Mouse (Mus musculus) hindbrain, embryonic 13.5 days (tissue): ENCODE data around the gene Per1. TPM values are rescaled to one million over a fixed set of nuclear protein-coding genes. Genes with fewer than 3 reads are reported as not detected.

Source experiments
- ATAC-seq: fragments of 200-750 bp; cut with Nextera tagmentation; 2 replicates; pipeline ENCODE4 v1.8.0; 2017; ENCODE audit warnings: moderate TSS enrichment; ENCODE audit not compliant: low FRiP score
- H3K27ac ChIP-seq: fragments of 300-500 bp; sonication (generic); 2 replicates; pipeline ENCODE4 v1.5.1; 2015; ENCODE audit warnings: inconsistent platforms, mild to moderate bottlenecking, moderate library complexity
- H3K27me3 ChIP-seq: fragments of 300-500 bp; sonication (generic); 2 replicates; pipeline ENCODE4 v1.6.1; 2015; ENCODE audit warnings: mild to moderate bottlenecking, inconsistent platforms
- H3K36me3 ChIP-seq: fragments of 300-500 bp; sonication (generic); 2 replicates; pipeline ENCODE4 v1.6.1; 2015; ENCODE audit warnings: mild to moderate bottlenecking, inconsistent platforms
- H3K4me1 ChIP-seq: fragments of 300-500 bp; sonication (generic); replicated peaks from 2 replicates; pipeline ENCODE4 v1.6.1; 2015; ENCODE audit warnings: inconsistent platforms
- H3K4me2 ChIP-seq: fragments of 300-500 bp; sonication (generic); 2 replicates; pipeline ENCODE4 v1.6.1; 2015; ENCODE audit warnings: inconsistent platforms, mild to moderate bottlenecking, moderate library complexity
- H3K4me3 ChIP-seq: fragments of 300-500 bp; sonication (generic); 2 replicates; pipeline ENCODE4 v1.5.1; 2015; ENCODE audit warnings: mild to moderate bottlenecking, inconsistent platforms
- H3K9ac ChIP-seq: fragments of 300-500 bp; sonication (generic); 2 replicates; pipeline ENCODE4 v1.6.1; 2015; ENCODE audit warnings: mild to moderate bottlenecking, inconsistent platforms
- H3K9me3 ChIP-seq: fragments of 300-500 bp; sonication (generic); 2 replicates; pipeline ENCODE4 v1.6.1; 2016; ENCODE audit warnings: inconsistent platforms
- WGBS: fragments of 180-500 bp; shearing (Covaris S2); methylation state at CpG from one replicate; pipeline ENCODE4 v1.1.7; 2015; 5-methylcytosine and 5-hydroxymethylcytosine counted together
- polyA plus RNA-seq: library from polyadenylated mRNA; unstranded; fragments of >200 nt; fragmentation: Nextera tagmentation; extraction: Ambion mirVana; gene quantifications from 2 replicates; pipeline ENCODE4 v1.2.1, GENCODE M21; 2015

The Per1 gene
- 7.4 and 9.4 TPM in 2 replicates for polyA plus RNA-seq

DNA sequence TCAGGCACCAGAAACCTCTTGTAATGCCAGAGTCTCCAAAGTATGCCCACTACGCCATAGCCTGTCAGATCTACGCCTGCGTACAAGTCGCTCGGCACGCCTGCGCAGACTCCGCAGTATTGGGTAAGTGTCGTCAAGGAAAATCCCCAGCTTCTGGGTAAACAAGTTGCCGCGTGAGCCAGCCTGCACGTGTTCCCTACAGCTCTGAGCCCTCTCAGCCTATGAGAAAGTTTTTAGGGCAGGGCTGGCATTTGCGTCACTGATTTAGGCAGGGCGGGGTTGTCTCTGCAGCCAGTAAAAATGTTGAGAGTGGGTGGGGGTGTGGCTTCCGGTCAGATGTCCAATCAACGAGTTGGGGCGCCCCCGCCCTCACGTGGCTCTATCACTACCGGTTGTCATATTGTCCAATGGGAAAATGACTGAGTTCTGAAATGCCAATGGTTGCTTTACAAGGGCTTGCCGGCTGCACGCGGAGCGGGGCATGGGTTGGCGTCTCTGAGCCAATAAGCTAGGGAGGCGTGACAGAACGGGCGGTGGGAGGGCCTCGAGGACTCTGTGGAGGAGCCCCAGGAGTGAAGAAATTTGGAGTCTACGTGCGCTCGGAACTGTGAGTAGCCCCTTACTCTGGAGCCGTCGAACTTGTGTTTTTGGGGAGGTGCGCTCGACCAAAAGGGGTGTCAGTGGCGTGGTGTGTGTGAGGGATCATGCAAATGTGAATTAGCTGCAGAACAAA lies at the start of gene Per1:
Per1 (plus strand) TSS at position 521 of the 733 bp plus-strand sequence.
- H3K4me1 ChIP-seq = peaks cover 76% of the 10 kb centered on the region
- H3K27ac ChIP-seq = peak within 1 kb of the TSS; percentile 82
- ATAC-seq = peak; percentile 92
- H3K27me3 ChIP-seq = 0 out of 2 replicates have a peak, but pooled peaks cover 2% of the 10 kb centered on the region
- no peaks in the 10 kb centered on the region for H3K9me3 ChIP-seq
- peak within 1 kb of the TSS; percentile 72 for H3K9ac ChIP-seq
- H3K36me3 ChIP-seq = peaks cover 26% of the 10 kb centered on the region
- peak within 1 kb of the TSS; percentile 47 for H3K4me3 ChIP-seq
- peak within 1 kb of the TSS; percentile 97 for H3K4me2 ChIP-seq
- WGBS = under 1% methylated on average over 37 of the region's 37 CpGs

DNA sequence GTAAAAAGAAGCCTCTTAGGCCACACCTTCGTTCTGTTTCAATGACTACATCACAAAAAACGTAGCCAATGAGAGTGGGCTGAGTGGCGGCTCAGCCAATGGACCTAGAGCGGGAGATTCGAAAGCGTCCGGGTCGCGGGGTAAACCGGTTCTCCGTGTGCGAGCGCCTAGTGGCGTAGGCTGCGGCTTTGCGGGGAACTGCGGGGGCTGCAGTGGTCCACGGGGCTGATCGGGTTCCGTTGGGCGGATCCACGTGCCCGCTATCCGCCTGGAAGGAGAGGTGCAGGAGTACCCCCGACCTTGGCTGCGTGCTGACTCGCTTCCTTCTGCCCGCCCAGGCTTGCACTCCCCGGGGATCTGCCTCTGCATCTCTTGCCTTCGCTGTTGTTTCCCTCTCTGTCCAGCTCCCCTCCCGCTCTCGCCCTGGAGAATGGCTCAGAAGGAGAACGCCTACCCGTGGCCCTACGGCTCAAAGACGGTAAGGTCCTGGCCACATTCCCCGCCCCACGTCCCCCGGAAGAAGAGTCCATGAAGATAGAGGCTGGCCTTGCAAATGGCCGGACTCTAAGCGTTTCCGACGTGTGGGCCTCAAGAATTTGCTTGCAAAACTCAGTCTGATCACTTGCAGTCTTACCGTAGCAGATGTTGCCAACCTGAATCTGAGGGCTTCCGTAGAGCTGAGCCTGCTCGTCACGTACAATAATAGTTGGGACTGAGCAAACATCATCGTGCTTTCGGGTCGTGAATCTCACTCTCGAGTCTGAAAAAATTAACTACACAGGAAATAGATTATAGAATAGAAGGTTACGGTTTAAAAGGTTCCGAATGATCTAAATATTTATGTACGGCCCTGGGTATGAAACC lies 49.3 kb upstream of the Per1 start, which contains the start of gene Aurkb:
Aurkb (plus strand) TSS at position 117 of the 864 bp plus-strand sequence.
- WGBS = under 1% methylated on average over 54 of the region's 54 CpGs

DNA sequence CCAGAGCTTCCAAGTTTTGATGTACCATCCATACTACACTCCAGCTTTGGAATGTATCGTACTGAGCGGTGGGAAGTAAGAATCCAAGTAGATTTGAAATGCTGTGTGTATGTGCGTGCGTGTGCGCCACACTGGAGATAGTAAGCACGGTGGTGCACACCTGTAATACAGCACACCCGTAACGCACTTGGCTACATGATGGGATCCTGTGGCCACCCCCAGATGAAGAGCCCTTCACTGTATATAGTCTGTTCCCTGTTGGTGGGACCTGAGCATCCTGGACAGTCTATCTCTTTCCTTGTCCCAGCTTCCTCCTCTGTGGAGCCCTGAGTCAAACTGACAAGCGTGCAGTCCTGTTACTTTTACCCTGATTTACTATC lies 48.6 kb upstream of the Per1 start:
- ATAC-seq = no peak

More for the DNA sequence above, 49.3 kb upstream of the Per1 start, which contains the start of gene Aurkb:
- Histone ChIP-seq H3K4me3 (peak within 1 kb of the TSS; percentile 66), H3K9ac (peak within 1 kb of the TSS; percentile 65), H3K4me2 (peak within 1 kb of the TSS; percentile 99), H3K27me3 (no peaks in the 10 kb centered on the region), H3K9me3 (no peaks in the 10 kb centered on the region), H3K36me3 (no peaks in the 10 kb centered on the region), H3K4me1 (peaks cover 22% of the 10 kb centered on the region), H3K27ac (peak within 1 kb of the TSS; percentile 65)
- ATAC-seq = peak; percentile 71

DNA sequence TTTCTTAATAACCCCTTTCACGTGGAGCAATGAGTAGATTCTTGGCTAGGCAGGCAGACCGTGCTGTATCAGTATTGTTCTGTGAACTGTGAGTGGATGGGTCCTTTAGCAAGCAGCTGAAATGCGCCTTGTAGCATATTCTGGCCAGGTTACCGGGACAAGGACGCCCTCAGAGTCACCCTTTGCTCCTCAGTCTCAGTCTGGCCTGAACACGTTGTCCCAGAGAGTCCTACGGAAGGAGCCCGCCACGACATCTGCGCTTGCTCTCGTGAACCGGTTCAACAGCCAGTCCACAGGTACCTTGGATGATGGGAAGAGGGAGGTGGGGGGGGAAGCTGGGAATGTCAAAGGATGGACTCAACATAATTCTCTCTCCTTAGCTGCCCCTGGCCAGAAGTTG lies 47.4 kb upstream of the Per1 start:
- no peaks in the 10 kb centered on the region for H3K36me3 ChIP-seq
- H3K4me2 ChIP-seq = peak overlapping the region; percentile 99; the same call in 1 of the 2 replicates
- H3K27me3 ChIP-seq = no peaks in the 10 kb centered on the region
- no peak overlapping the region for H3K27ac ChIP-seq
- WGBS = 91% methylated on average over 12 of the region's 12 CpGs
- H3K9ac ChIP-seq = no peak overlapping the region
- H3K4me3 ChIP-seq = no peak overlapping the region
- ATAC-seq = no peak
- H3K9me3 ChIP-seq = no peaks in the 10 kb centered on the region
- H3K4me1 ChIP-seq = peaks cover 22% of the 10 kb centered on the region

More for the DNA sequence above, 48.6 kb upstream of the Per1 start:
- Histone ChIP-seq H3K4me1 (peaks cover 22% of the 10 kb centered on the region), H3K4me3 (peak overlapping the region; percentile 66), H3K9me3 (no peaks in the 10 kb centered on the region), H3K27me3 (no peaks in the 10 kb centered on the region), H3K27ac (no peak overlapping the region), H3K9ac (peak overlapping the region; percentile 65; the same call in 1 of the 2 replicates), H3K36me3 (no peaks in the 10 kb centered on the region), H3K4me2 (peak overlapping the region; percentile 99)
- WGBS = 19% methylated on average over 9 of the region's 9 CpGs

DNA sequence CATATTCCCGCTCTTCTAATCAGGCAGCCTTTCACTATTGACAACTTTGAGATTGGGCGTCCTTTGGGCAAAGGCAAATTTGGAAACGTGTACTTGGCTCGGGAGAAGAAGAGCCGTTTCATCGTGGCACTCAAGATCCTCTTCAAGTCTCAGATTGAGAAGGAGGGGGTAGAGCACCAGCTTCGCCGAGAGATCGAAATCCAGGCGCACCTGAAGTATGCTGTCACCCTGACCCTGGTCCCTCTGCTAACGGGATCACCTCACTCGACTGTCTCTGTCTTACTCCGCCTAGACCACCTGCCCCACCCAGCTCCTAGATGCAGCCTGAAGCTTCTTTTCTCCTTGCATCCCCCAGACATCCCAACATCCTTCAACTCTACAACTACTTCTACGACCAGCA lies 46.9 kb upstream of the Per1 start:
- H3K4me3 ChIP-seq = no peak overlapping the region
- WGBS = 94% methylated on average over 14 of the region's 14 CpGs
- H3K9ac ChIP-seq = no peak overlapping the region
- no peaks in the 10 kb centered on the region for H3K36me3 ChIP-seq
- no peaks in the 10 kb centered on the region for H3K27me3 ChIP-seq
- no peak for ATAC-seq
- no peaks in the 10 kb centered on the region for H3K9me3 ChIP-seq
- no peak overlapping the region for H3K4me2 ChIP-seq
- peaks cover 22% of the 10 kb centered on the region for H3K4me1 ChIP-seq
- no peak overlapping the region for H3K27ac ChIP-seq

DNA sequence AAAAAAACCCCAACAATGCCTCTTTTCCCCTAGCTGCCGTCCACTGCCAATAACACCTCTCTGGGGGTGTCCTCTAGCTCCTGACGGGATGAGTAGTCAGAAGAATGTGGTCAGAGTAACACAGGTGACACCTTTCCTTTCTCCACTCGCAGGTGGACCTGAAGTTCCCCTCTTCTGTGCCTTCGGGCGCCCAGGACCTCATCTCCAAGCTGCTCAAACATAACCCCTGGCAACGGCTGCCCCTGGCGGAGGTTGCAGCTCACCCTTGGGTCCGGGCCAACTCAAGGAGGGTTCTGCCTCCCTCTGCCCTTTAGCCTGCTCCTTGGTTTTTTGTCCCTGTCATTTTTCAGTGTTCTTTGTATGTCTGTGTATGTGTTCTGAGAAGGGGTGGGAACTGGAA lies 44.3 kb upstream of the Per1 start:
- no peak overlapping the region for H3K27ac ChIP-seq
- peaks cover 20% of the 10 kb centered on the region for H3K4me1 ChIP-seq
- no peaks in the 10 kb centered on the region for H3K27me3 ChIP-seq
- H3K36me3 ChIP-seq = no peaks in the 10 kb centered on the region
- no peak overlapping the region for H3K4me2 ChIP-seq
- no peak for ATAC-seq
- no peak overlapping the region for H3K9ac ChIP-seq
- H3K9me3 ChIP-seq = no peaks in the 10 kb centered on the region
- H3K4me3 ChIP-seq = no peak overlapping the region
- WGBS = 86% methylated on average over 8 of the region's 8 CpGs

DNA sequence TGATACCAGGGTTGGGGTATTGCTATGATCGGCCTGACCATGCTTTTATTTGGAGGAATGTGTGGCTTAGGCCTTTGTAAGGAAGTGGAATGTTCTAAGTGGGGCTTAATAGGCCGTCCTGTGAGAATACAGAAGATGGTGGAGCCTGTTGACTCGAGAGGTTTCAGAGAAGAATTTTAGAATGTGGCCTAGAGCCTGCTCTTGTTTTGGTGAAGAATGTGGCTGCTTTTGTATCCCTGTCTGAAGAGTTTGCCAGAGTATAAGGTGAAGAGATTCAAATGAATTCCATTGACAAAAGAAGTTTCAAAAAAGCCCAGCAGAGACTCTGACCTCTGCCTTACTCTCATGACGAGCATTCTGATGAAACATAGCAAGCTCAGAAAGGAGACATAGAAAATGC lies 43.2 kb upstream of the Per1 start:
- H3K27ac ChIP-seq = no peak overlapping the region
- no peak overlapping the region for H3K9ac ChIP-seq
- H3K36me3 ChIP-seq = no peaks in the 10 kb centered on the region
- no peak overlapping the region for H3K4me2 ChIP-seq
- whole genome bisulfite sequencing = 51% methylated on average over 4 of the region's 4 CpGs
- H3K4me3 ChIP-seq = no peak overlapping the region
- no peaks in the 10 kb centered on the region for H3K27me3 ChIP-seq
- H3K9me3 ChIP-seq = no peaks in the 10 kb centered on the region
- ATAC-seq = no peak
- peaks cover 10% of the 10 kb centered on the region for H3K4me1 ChIP-seq

DNA sequence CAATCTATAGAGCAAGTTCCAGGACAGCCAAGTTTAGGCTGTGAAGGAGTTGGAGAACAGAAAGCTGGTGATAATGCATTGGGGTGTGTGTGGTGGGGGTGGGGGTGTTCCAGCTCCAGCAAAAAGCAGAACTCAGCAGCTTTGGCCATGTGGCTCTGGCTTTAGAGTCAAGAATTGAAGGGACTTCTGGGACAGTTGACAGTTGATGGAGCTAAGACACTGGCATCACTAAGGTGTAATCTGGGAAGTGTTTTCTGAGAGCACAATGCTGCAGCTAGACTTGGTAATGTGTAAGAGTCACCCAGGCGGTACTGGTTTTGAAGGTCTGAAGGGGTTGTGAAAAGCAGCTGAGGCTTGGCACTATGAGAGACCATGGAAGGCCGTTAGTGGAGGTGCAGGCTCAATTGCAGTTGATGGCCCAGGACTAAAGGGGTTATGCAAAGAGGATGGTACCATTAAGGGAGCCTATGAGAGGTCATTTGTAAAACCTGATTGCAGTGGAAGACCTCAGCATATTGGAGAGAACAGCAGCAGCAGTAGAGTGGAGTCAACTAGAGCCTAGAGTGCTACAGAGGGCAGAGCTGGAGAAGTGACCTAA lies 42.1 kb upstream of the Per1 start:
- ATAC-seq = no peak
- Histone ChIP-seq H3K9me3 (no peaks in the 10 kb centered on the region), H3K36me3 (no peaks in the 10 kb centered on the region), H3K4me3 (no peak overlapping the region), H3K27me3 (no peaks in the 10 kb centered on the region), H3K27ac (no peak overlapping the region), H3K4me1 (peaks cover 2% of the 10 kb centered on the region), H3K4me2 (no peak overlapping the region), H3K9ac (no peak overlapping the region)
- WGBS = 93% methylated on average over 2 of the region's 2 CpGs

DNA sequence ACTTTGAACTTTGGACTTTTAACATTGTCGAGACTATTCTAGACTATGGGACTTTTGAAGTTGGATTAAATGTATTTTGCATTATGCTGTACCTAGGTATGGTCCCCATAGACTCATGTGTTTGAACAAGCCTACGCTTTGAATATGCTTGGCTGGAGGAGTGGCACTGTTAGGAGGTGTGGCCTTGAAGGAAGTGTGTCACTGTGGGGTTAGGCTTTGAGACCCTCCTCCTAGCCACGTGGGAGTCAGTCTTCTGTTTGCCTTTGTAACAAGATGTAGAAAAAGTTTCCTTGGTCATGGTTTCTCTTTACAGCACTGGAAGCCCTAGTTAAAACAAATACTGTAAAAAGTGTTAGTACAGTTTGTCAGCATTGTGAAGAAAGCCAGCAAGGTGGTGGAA lies 41.2 kb upstream of the Per1 start:
- 82% methylated on average over 3 of the region's 3 CpGs for WGBS

DNA sequence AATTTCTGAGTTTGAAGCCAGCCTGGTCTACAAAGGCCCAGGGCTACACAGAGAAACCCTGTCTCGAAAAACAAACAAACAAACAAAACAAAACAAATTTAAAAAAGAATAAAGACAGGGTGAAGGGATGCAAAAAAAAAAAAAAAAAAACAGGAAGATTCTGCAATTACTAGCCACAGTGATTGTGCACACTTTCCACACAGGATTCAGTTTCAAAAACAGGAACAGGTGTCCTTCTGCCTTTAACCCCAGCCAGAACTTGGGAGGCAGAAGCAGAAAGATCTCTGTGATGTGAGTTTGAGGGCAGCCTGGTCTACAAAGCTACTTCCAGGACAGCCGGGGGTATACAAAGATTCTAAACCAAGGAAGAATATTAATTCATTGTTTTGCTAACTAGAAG lies 36.8 kb upstream of the Per1 start:
- 69% methylated on average over 2 of the region's 2 CpGs for WGBS
- H3K4me3 ChIP-seq = peak overlapping the region; percentile 63
- peak overlapping the region; percentile 92 for H3K27ac ChIP-seq
- peaks cover 27% of the 10 kb centered on the region for H3K4me1 ChIP-seq
- no peaks in the 10 kb centered on the region for H3K9me3 ChIP-seq
- peak overlapping the region; percentile 73 for H3K4me2 ChIP-seq
- H3K9ac ChIP-seq = peak overlapping the region; percentile 79
- no peaks in the 10 kb centered on the region for H3K27me3 ChIP-seq
- H3K36me3 ChIP-seq = no peaks in the 10 kb centered on the region
- ATAC-seq = no peak

More for the DNA sequence above, 41.2 kb upstream of the Per1 start:
- Histone ChIP-seq H3K36me3 (no peaks in the 10 kb centered on the region), H3K27ac (no peak overlapping the region), H3K4me3 (no peak overlapping the region), H3K9ac (no peak overlapping the region), H3K4me2 (no peak overlapping the region), H3K9me3 (no peaks in the 10 kb centered on the region), H3K27me3 (no peaks in the 10 kb centered on the region), H3K4me1 (peaks cover 11% of the 10 kb centered on the region)
- ATAC-seq = no peak

DNA sequence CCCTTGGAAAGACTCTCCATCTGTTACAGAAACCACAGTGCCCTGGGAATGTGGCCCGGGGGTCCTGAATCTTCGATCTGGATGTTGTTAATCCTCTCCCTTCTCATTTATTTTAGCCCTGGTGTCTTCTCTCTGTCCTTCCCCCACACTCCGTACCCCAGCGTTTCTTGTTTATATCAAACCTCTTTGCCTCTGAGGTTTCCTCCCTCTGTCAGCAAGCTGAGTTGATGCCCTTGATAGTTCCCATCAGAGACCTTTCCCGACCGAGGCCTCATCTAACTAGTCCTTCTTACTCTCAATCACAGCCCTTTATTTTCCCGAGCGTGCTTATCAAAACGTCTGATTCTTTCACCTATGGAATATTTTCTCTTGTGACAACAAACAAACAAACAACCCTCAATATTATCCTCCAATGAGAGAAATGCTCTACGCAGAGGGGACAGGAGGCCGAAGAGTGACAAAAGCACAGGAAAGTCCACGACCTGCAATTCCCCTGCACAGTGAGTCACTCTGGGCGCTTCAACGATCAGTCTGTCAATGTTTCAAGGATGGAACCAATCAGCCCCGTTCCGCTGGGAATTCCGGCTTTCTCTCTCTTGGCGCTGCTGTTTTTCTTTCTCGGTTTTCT lies 36.2 kb upstream of the Per1 start:
- WGBS = 2% methylated on average over 19 of the region's 19 CpGs
- peak overlapping the region; percentile 79 for H3K9ac ChIP-seq
- H3K36me3 ChIP-seq = no peaks in the 10 kb centered on the region
- no peaks in the 10 kb centered on the region for H3K27me3 ChIP-seq
- H3K9me3 ChIP-seq = no peaks in the 10 kb centered on the region
- peaks cover 28% of the 10 kb centered on the region for H3K4me1 ChIP-seq
- peak overlapping the region; percentile 63 for H3K4me3 ChIP-seq
- H3K27ac ChIP-seq = peak overlapping the region; percentile 92
- H3K4me2 ChIP-seq = peak overlapping the region; percentile 73
- peak; percentile 25 for ATAC-seq
